Mouse (Mus musculus) brown adipose tissue, adult 24 weeks (tissue): ENCODE data around the gene Maml3. TPM values are rescaled to one million over a fixed set of nuclear protein-coding genes. Genes with fewer than 3 reads are reported as not detected.
A peak's percentile ranks its signal among the peaks of the same experiment; 100 is the strongest.

Experiments
- H3K27ac ChIP-seq: fragments of 200-500 bp; replicated peaks from 2 replicates; pipeline ENCODE4 v1.5.1; 2012; ENCODE audit warnings: low read depth, mild to moderate bottlenecking, low read length
- H3K4me1 ChIP-seq: fragments of 200-500 bp; 2 replicates; pipeline ENCODE4 v1.6.1; 2012; ENCODE audit warnings: low read length, mixed read lengths; ENCODE audit not compliant: control insufficient read depth, insufficient read depth, insufficient read length
- H3K4me3 ChIP-seq: fragments of 200-500 bp; 2 replicates; pipeline ENCODE4 v1.5.1; 2012; ENCODE audit warnings: low read depth, mild to moderate bottlenecking, low read length, moderate library complexity; ENCODE audit not compliant: insufficient read depth
- polyA plus RNA-seq: library from polyadenylated mRNA; stranded (reverse); fragments of >200 nt; gene quantifications from 2 replicates; pipeline ENCODE4 v1.2.4, GENCODE M21; 2012; ENCODE audit not compliant: missing spikeins, insufficient read depth, insufficient read length

Maml3 gene
- polyA plus RNA-seq, 1 experiment: 1.0 TPM

DNA sequence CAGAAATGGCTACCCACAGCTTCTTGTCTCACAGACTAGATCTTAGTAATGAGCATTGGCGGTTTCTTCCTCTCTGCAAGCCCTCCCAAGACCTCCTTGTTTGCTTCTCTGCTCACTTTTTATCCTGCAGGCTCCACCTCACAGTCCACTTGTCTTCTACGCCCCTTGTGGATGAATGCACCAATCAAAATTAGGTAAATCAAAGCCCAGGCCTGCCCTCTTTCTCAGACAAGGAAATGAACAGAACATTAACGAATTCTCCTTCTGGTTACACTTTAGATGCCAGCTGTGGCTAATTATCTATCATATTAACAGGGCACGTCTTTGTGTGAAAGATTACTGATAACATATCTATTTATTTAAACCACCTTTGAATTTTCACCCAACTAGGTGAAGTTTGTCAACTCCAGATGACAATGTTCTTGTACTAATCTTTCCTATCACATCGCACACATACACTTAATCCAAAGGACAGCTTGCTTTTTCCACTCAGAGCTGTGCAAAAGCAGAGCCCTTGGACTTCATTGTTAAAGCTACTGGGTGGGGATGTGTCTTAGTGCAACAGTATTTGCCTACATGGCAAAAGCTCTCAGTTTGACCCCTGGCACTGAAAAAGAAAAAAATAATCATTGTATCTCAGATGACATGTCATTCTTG is 266.1 kb downstream of the Maml3 start:
- Histone ChIP-seq H3K27ac (no peak overlapping the region), H3K4me1 (no peaks in the 10 kb centered on the region), H3K4me3 (no peak overlapping the region)

GRCm38 (mm10) chr3:51832985-51833384 is 271.9 kb downstream of the Maml3 start:
- Histone ChIP-seq H3K27ac (no peak overlapping the region), H3K4me1 (no peaks in the 10 kb centered on the region), H3K4me3 (no peak overlapping the region)

DNA sequence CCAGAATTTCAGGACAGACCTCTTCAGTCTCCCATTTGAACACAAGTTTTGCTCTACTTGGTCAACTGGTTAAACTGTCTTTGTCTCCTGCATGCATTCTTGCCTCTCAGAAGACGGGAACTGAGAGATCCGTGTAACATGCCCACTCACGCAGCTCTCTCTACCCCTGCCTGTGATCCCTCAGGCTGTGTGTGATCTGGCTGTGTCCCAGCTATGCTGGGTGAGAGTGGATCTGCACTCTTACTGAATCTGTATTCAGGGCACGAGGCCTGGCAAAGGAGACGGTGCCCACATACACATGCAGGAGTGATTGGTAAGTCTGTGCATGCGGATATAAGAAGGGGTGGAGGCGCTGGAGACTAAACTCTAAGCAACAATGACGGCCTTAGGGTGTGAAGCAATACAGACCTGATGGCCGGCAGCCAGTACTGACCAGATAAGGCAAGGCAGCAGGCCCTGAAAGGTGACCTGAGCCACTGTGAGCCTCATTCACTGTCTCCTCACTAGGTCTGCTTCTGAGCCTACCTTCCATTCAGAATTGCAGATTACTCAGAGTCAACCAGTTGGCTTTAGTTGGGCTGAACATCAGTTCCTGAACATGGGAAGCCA is 274.0 kb downstream of the Maml3 start:
- Histone ChIP-seq H3K4me1 (no peaks in the 10 kb centered on the region), H3K4me3 (no peak overlapping the region), H3K27ac (no peak overlapping the region)

- Histone ChIP-seq H3K4me1 (no peaks in the 10 kb centered on the region), H3K4me3 (no peak overlapping the region), H3K27ac (no peak overlapping the region)
Observed at GRCm38 (mm10) chr3:51825530-51825929, 279.3 kb downstream of the Maml3 start.

- Histone ChIP-seq H3K4me3 (no peak overlapping the region), H3K4me1 (no peaks in the 10 kb centered on the region), H3K27ac (no peak overlapping the region)
Observed at GRCm38 (mm10) chr3:51824506-51824905, 280.4 kb downstream of the Maml3 start.

DNA sequence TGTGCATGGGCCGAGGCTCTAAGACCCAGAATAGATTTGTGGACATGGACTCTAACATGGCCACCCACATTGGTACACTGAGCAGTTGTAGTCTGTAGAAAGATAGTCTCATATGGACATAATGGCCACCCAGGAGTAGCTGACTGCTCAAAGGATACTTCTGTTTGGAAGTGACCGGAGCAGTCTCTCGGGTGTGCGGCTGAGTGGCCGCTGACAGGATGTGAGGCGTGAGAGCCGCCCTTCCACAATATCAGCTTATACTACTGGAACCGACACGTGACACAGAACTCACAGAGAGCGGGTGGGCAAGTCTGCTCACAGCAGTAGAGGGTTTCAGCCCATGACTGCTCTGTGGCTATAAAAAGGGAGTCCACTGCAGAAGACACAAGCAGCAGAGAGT is 283.3 kb downstream of the Maml3 start:
- Histone ChIP-seq H3K4me1 (no peaks in the 10 kb centered on the region), H3K27ac (no peak overlapping the region), H3K4me3 (no peak overlapping the region)

DNA sequence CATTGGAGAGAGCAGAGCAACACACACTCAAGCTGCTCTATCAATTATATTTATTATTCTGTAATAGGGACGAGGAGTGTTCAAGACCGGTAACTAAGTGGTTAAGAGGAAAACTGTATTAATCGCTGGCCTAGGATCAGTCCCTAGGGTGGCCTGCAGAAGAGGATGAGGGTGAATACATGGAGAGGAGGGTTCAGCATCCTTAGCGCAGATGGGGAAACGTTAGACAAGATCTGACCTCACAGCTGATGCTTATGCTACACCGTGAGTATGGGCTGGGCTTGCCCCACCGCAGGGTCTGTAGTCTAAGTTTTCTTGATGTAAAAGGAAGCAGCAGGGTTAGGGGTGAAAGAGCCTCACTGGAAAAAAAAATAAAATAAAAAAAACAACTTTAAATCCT is 285.8 kb downstream of the Maml3 start:
- Histone ChIP-seq H3K4me3 (no peak overlapping the region), H3K27ac (no peak overlapping the region), H3K4me1 (no peaks in the 10 kb centered on the region)

GRCm38 (mm10) chr3:51817919-51818318 is 287.0 kb downstream of the Maml3 start:
- Histone ChIP-seq H3K4me1 (no peaks in the 10 kb centered on the region), H3K27ac (no peak overlapping the region), H3K4me3 (no peak overlapping the region)

GRCm38 (mm10) chr3:51817329-51817728 is 287.5 kb downstream of the Maml3 start:
- no peak overlapping the region for H3K4me3 ChIP-seq
- no peak overlapping the region for H3K27ac ChIP-seq
- no peaks in the 10 kb centered on the region for H3K4me1 ChIP-seq

DNA sequence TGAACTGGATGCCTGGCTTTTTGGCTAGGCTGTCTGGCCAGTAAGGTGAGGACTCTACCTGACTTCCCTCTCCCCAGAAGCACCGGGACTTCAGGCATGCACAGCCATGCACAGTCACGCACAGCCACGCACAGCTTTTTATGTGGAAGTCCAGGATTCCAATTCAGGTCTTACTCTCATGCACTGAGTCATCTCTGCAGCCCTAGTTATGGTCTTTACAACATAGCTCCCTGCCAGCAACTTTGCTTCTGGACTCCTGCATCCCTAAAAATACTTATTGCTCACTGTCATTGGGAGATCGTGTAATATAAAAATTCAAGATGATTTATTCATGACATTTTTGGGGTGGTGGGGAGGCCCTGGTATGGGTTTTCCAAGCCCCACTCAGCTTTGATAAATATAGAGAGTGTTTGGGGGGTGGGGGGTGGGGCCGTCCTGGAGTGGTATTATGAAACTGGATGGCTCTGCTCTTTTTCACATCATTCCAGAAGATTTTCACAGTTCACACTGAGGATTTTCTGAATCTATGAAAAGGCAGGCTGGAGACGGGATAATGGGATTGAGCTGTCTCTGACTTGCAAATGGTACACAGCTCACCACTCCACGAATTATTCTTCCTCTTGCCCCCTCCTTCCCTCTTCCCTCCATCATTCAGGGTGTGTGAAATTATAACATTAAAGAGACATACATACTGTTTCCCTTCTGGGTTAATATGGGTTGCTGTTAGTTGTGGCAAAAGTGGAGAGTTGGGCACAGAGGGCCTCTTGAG is 288.2 kb downstream of the Maml3 start:
- no peak overlapping the region for H3K27ac ChIP-seq
- no peak overlapping the region for H3K4me3 ChIP-seq
- H3K4me1 ChIP-seq: no peaks in the 10 kb centered on the region

- H3K4me1 ChIP-seq: no peaks in the 10 kb centered on the region
- no peak overlapping the region for H3K27ac ChIP-seq
- no peak overlapping the region for H3K4me3 ChIP-seq
Observed at GRCm38 (mm10) chr3:51814073-51814472, 290.8 kb downstream of the Maml3 start.

- no peak overlapping the region for H3K4me3 ChIP-seq
- no peaks in the 10 kb centered on the region for H3K4me1 ChIP-seq
- no peak overlapping the region for H3K27ac ChIP-seq
Observed at GRCm38 (mm10) chr3:51813186-51813585, 291.7 kb downstream of the Maml3 start.

DNA sequence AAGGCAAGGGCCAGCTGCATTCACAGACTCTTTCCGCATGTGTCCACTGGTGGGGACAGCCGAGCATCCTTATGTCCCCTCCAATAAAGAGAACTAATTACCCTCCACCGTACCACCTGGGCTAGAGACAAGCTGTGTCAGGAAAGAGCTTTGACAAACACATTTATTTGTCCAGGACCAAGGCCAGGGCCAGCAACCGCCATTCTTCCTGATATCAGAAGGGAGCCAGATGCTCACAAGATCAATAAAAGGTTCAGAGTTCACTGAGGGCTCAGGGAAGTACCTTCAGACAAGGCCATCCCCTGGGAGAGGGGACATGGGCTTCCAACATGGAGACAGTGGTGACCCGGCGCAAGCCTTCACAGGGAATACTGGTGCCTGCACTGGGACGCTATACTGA is 294.1 kb downstream of the Maml3 start:
- no peak overlapping the region for H3K27ac ChIP-seq
- H3K4me1 ChIP-seq: no peaks in the 10 kb centered on the region
- no peak overlapping the region for H3K4me3 ChIP-seq

DNA sequence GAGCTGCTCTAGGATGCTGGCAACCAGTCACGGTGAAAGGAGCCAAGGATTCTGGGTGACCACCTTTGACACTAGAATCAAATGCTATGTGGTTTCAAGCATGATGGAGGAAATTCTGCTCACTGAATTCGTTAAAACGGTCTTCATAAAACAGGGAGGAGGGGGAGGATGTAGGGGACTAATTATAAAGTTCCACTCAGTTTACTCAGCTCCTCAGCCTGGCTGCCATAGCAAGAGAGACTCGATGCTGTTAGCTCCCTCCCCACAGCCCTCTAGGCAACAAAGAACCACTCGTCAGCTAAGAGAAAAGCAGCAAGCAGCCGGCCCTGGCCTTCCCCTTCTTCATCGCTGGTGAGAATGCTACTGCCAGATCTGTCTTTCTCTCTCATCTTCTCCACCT is 295.1 kb downstream of the Maml3 start:
- no peaks in the 10 kb centered on the region for H3K4me1 ChIP-seq
- no peak overlapping the region for H3K4me3 ChIP-seq
- no peak overlapping the region for H3K27ac ChIP-seq

GRCm38 (mm10) chr3:51807981-51808870 is 296.6 kb downstream of the Maml3 start:
- Histone ChIP-seq H3K4me3 (no peak overlapping the region), H3K4me1 (no peaks in the 10 kb centered on the region), H3K27ac (peak overlapping the region; percentile 53)
